Mouse (Mus musculus) embryonic fibroblast, embryonic 13.5 days (primary cell): ENCODE measurements at regions not wholly inside any gene's neighbourhood (a gene's known extent, or its start where the extent isn't known, plus 50 kb on each side); places are given as distances from the start of the nearest gene placed in this dataset.

Source experiments
- CTCF ChIP-seq: IDR thresholded peaks from 2 replicates; pipeline ENCODE4 v1.5.1; 2011; ENCODE audit warnings: mild to moderate bottlenecking, control low read depth, low read length, moderate library complexity, borderline replicate concordance; ENCODE audit not compliant: insufficient read depth
- POLR2A ChIP-seq: IDR thresholded peaks from 2 replicates; pipeline ENCODE4 v1.6.1; 2011; ENCODE audit warnings: low read depth, mild to moderate bottlenecking, control low read depth, low read length, moderate library complexity

- TF ChIP-seq CTCF = no peak
- no peak for TF ChIP-seq POLR2A
Observed at GRCm38 (mm10) chr2:173407133-173407532, 115.3 kb upstream of the 1700021F07Rik start.
